Mouse (Mus musculus) A20 (cell line): ENCODE data around the gene Psmd5.
"Not testable (repeated sequence)": the region's sequence is repeated elsewhere in the genome, so short reads cannot be mapped to it uniquely, and the experiment has no call there.

Experiments used
- DNase-seq: peaks from one replicate; pipeline ENCODE4 v3.0.0-alpha.2; 2011; ENCODE audit warnings: low read depth, low spot score

Psmd5 gene

GRCm38 (mm10) chr2:34827591-34827990 is 47.2 kb downstream of the Psmd5 start:
- DNase-seq, result no peak

GRCm38 (mm10) chr2:34826460-34827231 is 48.1 kb downstream of the Psmd5 start:
- DNase-seq, result no peak

- DNase-seq, result peak; percentile 94
Measured at GRCm38 (mm10) chr2:34825827-34826459, 48.8 kb downstream of the Psmd5 start, which contains the start of gene Fbxw2. Gene Fbxw2, minus strand, starts transcription at chr2:34826311.

GRCm38 (mm10) chr2:34818492-34818891 is 56.3 kb downstream of the Psmd5 start:
- no peak for DNase-seq

- not testable (repeated sequence) for DNase-seq
Measured at GRCm38 (mm10) chr2:34815893-34816292, 58.9 kb downstream of the Psmd5 start.

GRCm38 (mm10) chr2:34812706-34813105 is 62.1 kb downstream of the Psmd5 start:
- no peak for DNase-seq

- no peak for DNase-seq
Measured at GRCm38 (mm10) chr2:34810775-34811174, 64.0 kb downstream of the Psmd5 start.

GRCm38 (mm10) chr2:34809568-34809967 is 65.2 kb downstream of the Psmd5 start:
- no peak for DNase-seq

- no peak for DNase-seq
Measured at GRCm38 (mm10) chr2:34808057-34808456, 66.7 kb downstream of the Psmd5 start.

GRCm38 (mm10) chr2:34805364-34805950 is 69.3 kb downstream of the Psmd5 start:
- no peak for DNase-seq

- no peak for DNase-seq
Measured at GRCm38 (mm10) chr2:34804815-34805214, 70.0 kb downstream of the Psmd5 start.

- DNase-seq, result no peak
Measured at GRCm38 (mm10) chr2:34804172-34804571, 70.6 kb downstream of the Psmd5 start.

GRCm38 (mm10) chr2:34803746-34804145 is 71.0 kb downstream of the Psmd5 start:
- DNase-seq, result no peak

- peak; percentile 66 for DNase-seq
Measured at GRCm38 (mm10) chr2:34802565-34803245, 72.1 kb downstream of the Psmd5 start.

GRCm38 (mm10) chr2:34801516-34802482 is 73.0 kb downstream of the Psmd5 start:
- peak; percentile 100 for DNase-seq

GRCm38 (mm10) chr2:34800371-34800770 is 74.4 kb downstream of the Psmd5 start:
- DNase-seq, result peak; percentile 37
